Mouse (Mus musculus): ENCODE results near the gene Spata13.

The Spata13 gene

GRCm38 (mm10) chr14:60633961-60634864, at the start of gene Spata13:
TSS of gene Spata13 (plus strand) at chr14:60634001.
- in situ Hi-C loops (cut with MboI, MseI): no loop called here

- in situ Hi-C loops (cut with MboI, MseI): no loop called here
Observed at GRCm38 (mm10) chr14:60586687-60587453, 46.9 kb upstream of the Spata13 start.

- in situ Hi-C loops (cut with MboI, MseI): no loop called here
Observed at GRCm38 (mm10) chr14:60589001-60589400, 44.8 kb upstream of the Spata13 start.

- in situ Hi-C loops (cut with MboI, MseI): no loop called here
Observed at GRCm38 (mm10) chr14:60592339-60592738, 41.5 kb upstream of the Spata13 start.

GRCm38 (mm10) chr14:60592822-60593221, 41.0 kb upstream of the Spata13 start:
- in situ Hi-C loops (cut with MboI, MseI): no loop called here

- in situ Hi-C loops (cut with MboI, MseI): no loop called here
Observed at GRCm38 (mm10) chr14:60597571-60597970, 36.2 kb upstream of the Spata13 start.

GRCm38 (mm10) chr14:60599044-60599443, 34.8 kb upstream of the Spata13 start:
- in situ Hi-C loops (cut with MboI, MseI): no loop called here

- in situ Hi-C loops (cut with MboI, MseI): no loop called here
Observed at GRCm38 (mm10) chr14:60605564-60605963, 28.2 kb upstream of the Spata13 start.

GRCm38 (mm10) chr14:60606194-60606593, 27.6 kb upstream of the Spata13 start:
- in situ Hi-C loops (cut with MboI, MseI): no loop called here

GRCm38 (mm10) chr14:60607743-60608142, 26.1 kb upstream of the Spata13 start:
- in situ Hi-C loops (cut with MboI, MseI): no loop called here

- in situ Hi-C loops (cut with MboI, MseI): no loop called here
Observed at GRCm38 (mm10) chr14:60609160-60609559, 24.6 kb upstream of the Spata13 start.

GRCm38 (mm10) chr14:60612671-60613070, 21.1 kb upstream of the Spata13 start:
- in situ Hi-C loops (cut with MboI, MseI): no loop called here

- in situ Hi-C loops (cut with MboI, MseI): no loop called here
Observed at GRCm38 (mm10) chr14:60621076-60621475, 12.7 kb upstream of the Spata13 start.

- in situ Hi-C loops (cut with MboI, MseI): no loop called here
Observed at GRCm38 (mm10) chr14:60625486-60625885, 8.3 kb upstream of the Spata13 start.

GRCm38 (mm10) chr14:60629887-60630460, 3.8 kb upstream of the Spata13 start:
- in situ Hi-C loops (cut with MboI, MseI): no loop called here

GRCm38 (mm10) chr14:60630981-60631380, 2.8 kb upstream of the Spata13 start:
- in situ Hi-C loops (cut with MboI, MseI): no loop called here

- in situ Hi-C loops (cut with MboI, MseI): no loop called here
Observed at GRCm38 (mm10) chr14:60634877-60635771, 1.3 kb downstream of the Spata13 start.

GRCm38 (mm10) chr14:60635911-60636607, 2.3 kb downstream of the Spata13 start:
- in situ Hi-C loops (cut with MboI, MseI): no loop called here

- in situ Hi-C loops (cut with MboI, MseI): no loop called here
Observed at GRCm38 (mm10) chr14:60636608-60636980, 2.8 kb downstream of the Spata13 start.

- in situ Hi-C loops (cut with MboI, MseI): no loop called here
Observed at GRCm38 (mm10) chr14:60636996-60637395, 3.2 kb downstream of the Spata13 start.

GRCm38 (mm10) chr14:60638159-60638558, 4.4 kb downstream of the Spata13 start:
- in situ Hi-C loops (cut with MboI, MseI): no loop called here

Measured in T-helper 1 cell (primary cell).